Mouse (Mus musculus) limb, embryonic 13.5 days (tissue): ENCODE data around the gene Pex6. TPM values are rescaled to one million over a fixed set of nuclear protein-coding genes. Genes with fewer than 3 reads are reported as not detected.

Source experiments
- ATAC-seq: fragments of 200-750 bp; cut with Nextera tagmentation; 2 replicates; pipeline ENCODE4 v1.8.0; 2017; ENCODE audit warnings: low read depth, moderate number of reproducible peaks, moderate TSS enrichment; ENCODE audit not compliant: low FRiP score
- H3K27ac ChIP-seq: fragments of 300-500 bp; sonication (generic); 2 replicates; pipeline ENCODE4 v1.5.1; 2015; ENCODE audit warnings: inconsistent platforms, mild to moderate bottlenecking, moderate library complexity
- H3K27me3 ChIP-seq: fragments of 300-500 bp; sonication (generic); 2 replicates; pipeline ENCODE4 v1.6.1; 2015; ENCODE audit warnings: mild to moderate bottlenecking, inconsistent platforms
- H3K36me3 ChIP-seq: fragments of 300-500 bp; sonication (generic); 2 replicates; pipeline ENCODE4 v1.6.1; 2015; ENCODE audit warnings: inconsistent platforms, mild to moderate bottlenecking, moderate library complexity
- H3K4me1 ChIP-seq: fragments of 300-500 bp; sonication (generic); 2 replicates; pipeline ENCODE4 v1.6.1; 2015; ENCODE audit warnings: inconsistent platforms
- H3K4me2 ChIP-seq: fragments of 300-500 bp; sonication (generic); replicated peaks from 2 replicates; pipeline ENCODE4 v1.6.1; 2015; ENCODE audit warnings: inconsistent platforms, mild to moderate bottlenecking, moderate library complexity
- H3K4me3 ChIP-seq: fragments of 300-500 bp; sonication (generic); 2 replicates; pipeline ENCODE4 v1.5.1; 2015; ENCODE audit warnings: moderate library complexity, mild to moderate bottlenecking, inconsistent platforms
- H3K9ac ChIP-seq: fragments of 300-500 bp; sonication (generic); 2 replicates; pipeline ENCODE4 v1.6.1; 2015; ENCODE audit warnings: mild to moderate bottlenecking, inconsistent platforms
- H3K9me3 ChIP-seq: fragments of 300-500 bp; sonication (generic); 2 replicates; pipeline ENCODE4 v1.6.1; 2016; ENCODE audit warnings: inconsistent platforms
- WGBS: fragments of 180-500 bp; shearing (Covaris S2); methylation state at CpG from one replicate; pipeline ENCODE4 v1.1.7; 2015; 5-methylcytosine and 5-hydroxymethylcytosine counted together
- polyA plus RNA-seq: library from polyadenylated mRNA; unstranded; fragments of >200 nt; fragmentation: Nextera tagmentation; extraction: Ambion mirVana; gene quantifications from 2 replicates; pipeline ENCODE4 v1.2.1, GENCODE M21; 2015

Gene Pex6
- polyA plus RNA-seq, 1 experiment from 2014 or later = 26.8 TPM

GRCm38 (mm10) chr17:46681466-46682118, 29.7 kb upstream of the Pex6 start:
- 22% methylated on average over 12 of the region's 12 CpGs for WGBS
- H3K27me3 ChIP-seq = no peaks in the 10 kb centered on the region
- peak overlapping the region; percentile 49 for H3K27ac ChIP-seq
- peak overlapping the region; percentile 90 for H3K4me2 ChIP-seq
- peaks cover 27% of the 10 kb centered on the region for H3K4me1 ChIP-seq
- no peaks in the 10 kb centered on the region for H3K9me3 ChIP-seq
- peaks cover 59% of the 10 kb centered on the region for H3K36me3 ChIP-seq
- peak overlapping the region; percentile 75 for H3K9ac ChIP-seq
- ATAC-seq = no peak
- peak overlapping the region; percentile 88 for H3K4me3 ChIP-seq

- peaks cover 27% of the 10 kb centered on the region for H3K4me1 ChIP-seq
- no peaks in the 10 kb centered on the region for H3K27me3 ChIP-seq
- 83% methylated on average over 16 of the region's 16 CpGs for WGBS
- H3K4me3 ChIP-seq = no peak overlapping the region
- H3K9me3 ChIP-seq = no peaks in the 10 kb centered on the region
- H3K36me3 ChIP-seq = peaks cover 59% of the 10 kb centered on the region
- 0 out of 2 replicates have a peak overlapping the region, but pooled peaks have one; percentile 19 for H3K9ac ChIP-seq
- no peak overlapping the region for H3K4me2 ChIP-seq
- no peak overlapping the region for H3K27ac ChIP-seq
- ATAC-seq = no peak
Measured at GRCm38 (mm10) chr17:46682654-46683389, 28.4 kb upstream of the Pex6 start.

GRCm38 (mm10) chr17:46685913-46686312, 25.4 kb upstream of the Pex6 start:
- H3K9ac ChIP-seq = no peak overlapping the region
- peaks cover 8% of the 10 kb centered on the region for H3K4me1 ChIP-seq
- ATAC-seq = no peak
- no peak overlapping the region for H3K27ac ChIP-seq
- H3K36me3 ChIP-seq = peaks cover 58% of the 10 kb centered on the region
- H3K4me3 ChIP-seq = no peak overlapping the region
- 92% methylated on average over 6 of the region's 6 CpGs for WGBS
- H3K27me3 ChIP-seq = no peaks in the 10 kb centered on the region
- no peak overlapping the region for H3K4me2 ChIP-seq
- H3K9me3 ChIP-seq = no peaks in the 10 kb centered on the region

GRCm38 (mm10) chr17:46690665-46691064, 20.6 kb upstream of the Pex6 start:
- ATAC-seq = no peak
- no peak overlapping the region for H3K4me3 ChIP-seq
- H3K36me3 ChIP-seq = peaks cover 44% of the 10 kb centered on the region
- no peaks in the 10 kb centered on the region for H3K4me1 ChIP-seq
- no peaks in the 10 kb centered on the region for H3K9me3 ChIP-seq
- no peak overlapping the region for H3K27ac ChIP-seq
- H3K4me2 ChIP-seq = no peak overlapping the region
- WGBS = 92% methylated on average over 12 of the region's 12 CpGs
- H3K27me3 ChIP-seq = no peaks in the 10 kb centered on the region
- no peak overlapping the region for H3K9ac ChIP-seq

- 86% methylated on average over 2 of the region's 2 CpGs for WGBS
Measured at GRCm38 (mm10) chr17:46691390-46691789, 19.9 kb upstream of the Pex6 start.

GRCm38 (mm10) chr17:46694517-46695063, 16.7 kb upstream of the Pex6 start:
- Histone ChIP-seq H3K9me3 (no peaks in the 10 kb centered on the region), H3K27me3 (no peaks in the 10 kb centered on the region), H3K4me2 (no peak overlapping the region), H3K27ac (no peak overlapping the region), H3K9ac (no peak overlapping the region), H3K4me1 (no peaks in the 10 kb centered on the region), H3K4me3 (no peak overlapping the region), H3K36me3 (peaks cover 61% of the 10 kb centered on the region)
- 86% methylated on average over 1 of the region's 1 CpGs for WGBS
- ATAC-seq = no peak

More at GRCm38 (mm10) chr17:46691390-46691789, 19.9 kb upstream of the Pex6 start:
- no peaks in the 10 kb centered on the region for H3K4me1 ChIP-seq
- no peak for ATAC-seq
- peaks cover 44% of the 10 kb centered on the region for H3K36me3 ChIP-seq
- H3K9me3 ChIP-seq = no peaks in the 10 kb centered on the region
- no peaks in the 10 kb centered on the region for H3K27me3 ChIP-seq
- H3K9ac ChIP-seq = no peak overlapping the region
- H3K27ac ChIP-seq = no peak overlapping the region
- no peak overlapping the region for H3K4me3 ChIP-seq
- no peak overlapping the region for H3K4me2 ChIP-seq

GRCm38 (mm10) chr17:46698515-46698914, 12.7 kb upstream of the Pex6 start:
- Histone ChIP-seq H3K4me3 (no peak overlapping the region), H3K36me3 (peaks cover 54% of the 10 kb centered on the region), H3K27ac (no peak overlapping the region), H3K9me3 (no peaks in the 10 kb centered on the region), H3K27me3 (no peaks in the 10 kb centered on the region), H3K4me1 (peaks cover 19% of the 10 kb centered on the region), H3K4me2 (no peak overlapping the region), H3K9ac (no peak overlapping the region)
- 79% methylated on average over 6 of the region's 6 CpGs for WGBS
- ATAC-seq = no peak

GRCm38 (mm10) chr17:46699245-46699644, 12.0 kb upstream of the Pex6 start:
- Histone ChIP-seq H3K36me3 (peaks cover 51% of the 10 kb centered on the region), H3K4me2 (no peak overlapping the region), H3K9ac (0 out of 2 replicates have a peak overlapping the region, but pooled peaks have one; percentile 2), H3K4me3 (no peak overlapping the region), H3K9me3 (no peaks in the 10 kb centered on the region), H3K4me1 (peaks cover 25% of the 10 kb centered on the region), H3K27me3 (no peaks in the 10 kb centered on the region), H3K27ac (no peak overlapping the region)
- ATAC-seq = no peak
- 49% methylated on average over 5 of the region's 5 CpGs for WGBS

GRCm38 (mm10) chr17:46699912-46700311, 11.4 kb upstream of the Pex6 start:
- no peaks in the 10 kb centered on the region for H3K27me3 ChIP-seq
- H3K4me3 ChIP-seq = no peak overlapping the region
- peaks cover 25% of the 10 kb centered on the region for H3K4me1 ChIP-seq
- no peak for ATAC-seq
- H3K9me3 ChIP-seq = no peaks in the 10 kb centered on the region
- no peak overlapping the region for H3K4me2 ChIP-seq
- no peak overlapping the region for H3K27ac ChIP-seq
- no peak overlapping the region for H3K9ac ChIP-seq
- WGBS = 85% methylated on average over 3 of the region's 3 CpGs
- peaks cover 51% of the 10 kb centered on the region for H3K36me3 ChIP-seq

GRCm38 (mm10) chr17:46701489-46701888, 9.8 kb upstream of the Pex6 start:
- H3K9ac ChIP-seq = peak overlapping the region; percentile 96; the same call in 1 of the 2 replicates
- H3K27me3 ChIP-seq = no peaks in the 10 kb centered on the region
- no peak for ATAC-seq
- no peak overlapping the region for H3K4me3 ChIP-seq
- peaks cover 33% of the 10 kb centered on the region for H3K4me1 ChIP-seq
- H3K27ac ChIP-seq = no peak overlapping the region
- peaks cover 41% of the 10 kb centered on the region for H3K36me3 ChIP-seq
- no peak overlapping the region for H3K4me2 ChIP-seq
- 81% methylated on average over 12 of the region's 12 CpGs for WGBS
- no peaks in the 10 kb centered on the region for H3K9me3 ChIP-seq

- ATAC-seq = no peak
- Histone ChIP-seq H3K4me3 (no peak overlapping the region), H3K36me3 (peaks cover 37% of the 10 kb centered on the region), H3K27me3 (no peaks in the 10 kb centered on the region), H3K4me1 (peaks cover 33% of the 10 kb centered on the region), H3K9me3 (no peaks in the 10 kb centered on the region), H3K4me2 (no peak overlapping the region), H3K27ac (no peak overlapping the region), H3K9ac (peak overlapping the region; percentile 96; the same call in 1 of the 2 replicates)
- WGBS = 89% methylated on average over 12 of the region's 12 CpGs
Measured at GRCm38 (mm10) chr17:46702100-46702499, 9.2 kb upstream of the Pex6 start.

GRCm38 (mm10) chr17:46702506-46702905, 8.8 kb upstream of the Pex6 start:
- peaks cover 33% of the 10 kb centered on the region for H3K36me3 ChIP-seq
- H3K4me1 ChIP-seq = peaks cover 33% of the 10 kb centered on the region
- 83% methylated on average over 5 of the region's 5 CpGs for WGBS
- H3K9me3 ChIP-seq = no peaks in the 10 kb centered on the region
- peak overlapping the region; percentile 89 for H3K4me2 ChIP-seq
- peak overlapping the region; percentile 96; the same call in 1 of the 2 replicates for H3K9ac ChIP-seq
- no peak overlapping the region for H3K27ac ChIP-seq
- no peak for ATAC-seq
- 0 out of 2 replicates have a peak overlapping the region, but pooled peaks have one; percentile 90 for H3K4me3 ChIP-seq
- H3K27me3 ChIP-seq = no peaks in the 10 kb centered on the region
